Mouse (Mus musculus): ENCODE measurements at regions not wholly inside any gene's neighbourhood (a gene's known extent, or its start where the extent isn't known, plus 50 kb on each side); places are given as distances from the start of the nearest gene placed in this dataset.

DNA sequence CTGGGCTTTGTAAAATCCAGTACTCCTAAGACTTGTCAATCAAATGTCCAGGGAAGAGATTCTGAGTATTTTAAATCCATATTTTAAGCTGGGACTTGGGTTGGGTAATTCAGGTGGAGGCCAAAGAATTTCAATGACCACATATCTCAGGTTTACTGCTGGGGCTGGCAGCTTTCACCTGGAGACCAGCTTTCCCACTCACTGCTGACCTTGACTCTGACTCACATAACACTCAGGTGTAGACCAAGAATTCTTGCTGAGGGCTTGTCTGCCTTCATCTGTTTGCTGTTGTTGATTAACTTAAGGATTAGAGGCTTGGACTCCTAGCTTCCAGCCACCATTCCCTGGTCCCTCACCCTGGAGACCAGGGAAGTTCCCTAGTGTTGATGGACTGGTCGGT is 209.5 kb downstream of the Pmp22 start:
- TF ChIP-seq CTCF (IDR thresholded peaks at IDR 0.05) (no peak), POLR2A (IDR thresholded peaks at IDR 0.05; ENCODE audit: insufficient read depth, low read depth, low read length) (no peak), EP300 (IDR thresholded peaks at IDR 0.05; ENCODE audit: insufficient read depth, low read depth, low read length) (no peak)

Measured in heart, adult 2 months (tissue).